ENCODE assay signal across 15 mouse cellular contexts in the genomic region with DNA sequence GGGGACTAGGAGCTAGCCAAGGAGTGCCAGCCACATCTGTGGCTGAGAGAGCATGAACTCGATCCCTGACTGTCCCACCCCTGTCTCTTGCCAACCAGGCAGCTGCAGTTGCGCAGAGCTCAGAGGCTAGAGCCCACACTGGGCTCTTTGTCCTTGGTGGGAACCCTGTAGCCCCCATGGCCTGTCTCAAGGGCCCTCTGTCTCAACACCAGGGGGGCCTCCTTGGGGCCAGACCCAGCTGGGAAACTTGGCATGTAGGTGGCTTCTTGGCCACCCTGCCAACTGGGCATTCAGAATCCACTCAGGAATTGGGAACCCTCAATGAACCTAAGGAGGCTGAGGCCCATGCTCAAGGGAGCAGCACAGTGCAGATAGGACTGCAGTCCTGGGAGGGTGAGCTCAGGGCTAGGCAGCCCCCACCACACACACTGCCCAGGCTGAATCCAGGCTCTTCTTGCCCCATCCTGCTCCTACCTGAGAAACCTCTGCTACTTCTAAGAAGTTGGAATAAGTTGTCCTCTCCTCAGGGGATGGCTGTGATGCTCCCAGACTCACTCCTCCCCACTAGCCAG. TPM values are rescaled to one million over a fixed set of nuclear protein-coding genes. Genes with fewer than 3 reads are reported as not detected.
DNase-seq lines count a peak whose midpoint lies in the region; ATAC-seq lines count a peak whose summit lies in the region.
"Had no signal": no experiment of that assay in that cellular context is flagged by ENCODE, and none has a peak within 500 bp of the region (broad histone marks: within the 10 kb centered on the region; RNA-seq: fewer than 3 reads in every experiment).

No protein-coding gene starts in this region.

- 0 out of 2 replicates have a peak, but pooled peaks cover 8% of the 10 kb centered on the region for H3K27me3 ChIP-seq in forebrain, embryonic 14.5 days (replicated peaks; ENCODE audit: control insufficient read depth, insufficient read depth, low read length)
- H3K27me3 ChIP-seq in limb, embryonic 15.5 days: peaks cover 64% of the 10 kb centered on the region

- DNase-seq in layer of hippocampus, adult 9-11 months: peak; percentile 67
- no peak for DNase-seq in layer of hippocampus, postnatal 25 days (ENCODE audit: extremely low spot score in 1 of 2, low spot score in 1 of 2)
- peak; percentile 80 for DNase-seq in brain, adult 2 months (ENCODE audit: low read depth, low spot score)
- no peak for DNase-seq in forebrain, embryonic 14.5 days (ENCODE audit: low spot score)
- DNase-seq in gastrocnemius, postnatal 10 days: no peak
- DNase-seq: cerebellum, adult 9-10 months; kidney, postnatal 4 days; lung, adult 2 months; thymus, postnatal 14 days had no signal

- H3K27ac ChIP-seq in forebrain, embryonic 14.5 days (ENCODE audit: low read depth, low read length): peak overlapping the region; percentile 68; the same call in 1 of the 2 replicates
- peak overlapping the region; percentile 67 for H3K27ac ChIP-seq in limb, embryonic 15.5 days
- H3K27ac ChIP-seq: intestine, embryonic 15.5 days; limb, embryonic 12.5 days had no signal

- H3K4me2 ChIP-seq in forebrain, embryonic 14.5 days (ENCODE audit: low read length): no peak overlapping the region
- no peak overlapping the region for H3K4me2 ChIP-seq in limb, embryonic 15.5 days
- H3K4me2 ChIP-seq: intestine, embryonic 15.5 days; limb, embryonic 12.5 days had no signal

- WGBS in forebrain, embryonic 14.5 days: 60% methylated on average over 2 of the region's 2 CpGs
- WGBS in limb, embryonic 15.5 days: 54% methylated on average over 2 of the region's 2 CpGs

- no peaks in the 10 kb centered on the region for H3K36me3 ChIP-seq in forebrain, embryonic 14.5 days (ENCODE audit: control insufficient read depth, insufficient read depth, low read length)
- no peaks in the 10 kb centered on the region for H3K36me3 ChIP-seq in limb, embryonic 15.5 days
- H3K36me3 ChIP-seq: intestine, embryonic 15.5 days; limb, embryonic 12.5 days had no signal

- ATAC-seq in forebrain, embryonic 14.5 days: no peak
- 0 out of 2 replicates have a peak, but pooled peaks have one; percentile 52 for ATAC-seq in limb, embryonic 15.5 days (ENCODE audit: insufficient number of reproducible peaks, low FRiP score, low TSS enrichment, low read depth)
- no peak for ATAC-seq in frontal cortex, adult (ENCODE audit: low TSS enrichment)
- ATAC-seq: CD4-positive, CD25-positive, alpha-beta regulatory T cell, adult 4 months; intestine, embryonic 15.5 days had no signal

- H3K4me1 ChIP-seq in forebrain, embryonic 14.5 days (ENCODE audit: control insufficient read depth, insufficient read depth, low read length): peaks cover 19% of the 10 kb centered on the region
- peaks cover 31% of the 10 kb centered on the region for H3K4me1 ChIP-seq in limb, embryonic 15.5 days

- H3K9me3 ChIP-seq in forebrain, embryonic 14.5 days (replicated peaks; ENCODE audit: control insufficient read depth, low read length): no peaks in the 10 kb centered on the region
- H3K9me3 ChIP-seq in limb, embryonic 15.5 days: no peaks in the 10 kb centered on the region
- H3K9me3 ChIP-seq: intestine, embryonic 15.5 days; limb, embryonic 12.5 days had no signal

- H3K9ac ChIP-seq in forebrain, embryonic 14.5 days (ENCODE audit: low read length): no peak overlapping the region
- no peak overlapping the region for H3K9ac ChIP-seq in limb, embryonic 15.5 days
- H3K9ac ChIP-seq: intestine, embryonic 15.5 days; limb, embryonic 12.5 days had no signal

- no peak overlapping the region for H3K4me3 ChIP-seq in forebrain, embryonic 14.5 days (ENCODE audit: low read depth, low read length)
- H3K4me3 ChIP-seq in limb, embryonic 15.5 days: no peak overlapping the region
- H3K4me3 ChIP-seq: intestine, embryonic 15.5 days; limb, embryonic 12.5 days; myocyte had no signal

RNA-seq across cellular contexts. Expression of gene Rap1gap, which starts 15.5 kb away (rescaled TPM):
- 100 to 1,000 TPM; 263 to 285 TPM for total RNA-seq in layer of hippocampus, postnatal 25 days (2021)
- 25.5 and 32.7 TPM in 2 replicates for polyA plus RNA-seq in forebrain, embryonic 14.5 days (2014; fragmentation: Nextera tagmentation; extraction: Ambion mirVana)
- polyA plus RNA-seq in limb, embryonic 15.5 days (2015; fragmentation: Nextera tagmentation; extraction: Ambion mirVana): 7.7 TPM in 2 replicates
- 1 to 10 TPM; 5.3 to 5.6 TPM for total RNA-seq in gastrocnemius, postnatal 10 days (2021)

Comparison
In these comparisons a context has a peak if more than half of its experiments do, and no peak if none do; other contexts are left out.
1. DNase-seq: peak in layer of hippocampus, adult 9-11 months (single experiment) and brain, adult 2 months (single experiment); none in layer of hippocampus, postnatal 25 days (0 of 2), forebrain, embryonic 14.5 days (single experiment) and gastrocnemius, postnatal 10 days (single experiment).
2. RNA of gene Rap1gap, which starts 15.5 kb away (total RNA-seq): 263 to 285 TPM in layer of hippocampus, postnatal 25 days; 5.3 to 5.6 TPM in gastrocnemius, postnatal 10 days; every median in the first group is over 10 times any median in the second.